Mouse (Mus musculus): ENCODE measurements at regions not wholly inside any gene's neighbourhood (a gene's known extent, or its start where the extent isn't known, plus 50 kb on each side); places are given as distances from the start of the nearest gene placed in this dataset.

GRCm38 (mm10) chr14:100607109-100607508, 322.6 kb upstream of the Klf12 start:
- TF ChIP-seq POLR2A (IDR thresholded peaks at IDR 0.05; ENCODE audit: insufficient read length, low read depth): no peak
- TF ChIP-seq CEBPB (IDR thresholded peaks at IDR 0.05; ENCODE audit: insufficient read depth, poor library complexity, severe bottlenecking): no peak
- TF ChIP-seq E2F4 (IDR thresholded peaks at IDR 0.05; ENCODE audit: insufficient read depth): no peak
- TF ChIP-seq MYOD1 (IDR thresholded peaks at IDR 0.05; ENCODE audit: control insufficient read depth in 1 of 3, insufficient read length in 2 of 3, low read depth in 2 of 3): no peak
- TF ChIP-seq MAX (IDR thresholded peaks at IDR 0.05; ENCODE audit: low read depth): no peak

Data from myocyte (in vitro differentiated cells).